Mouse (Mus musculus): ENCODE data around the gene Dll4. TPM values are rescaled to one million over a fixed set of nuclear protein-coding genes. Genes with fewer than 3 reads are reported as not detected.

Dll4 gene
- polyA plus RNA-seq, 1 experiment from 2014 or later = 2.9 TPM

DNA sequence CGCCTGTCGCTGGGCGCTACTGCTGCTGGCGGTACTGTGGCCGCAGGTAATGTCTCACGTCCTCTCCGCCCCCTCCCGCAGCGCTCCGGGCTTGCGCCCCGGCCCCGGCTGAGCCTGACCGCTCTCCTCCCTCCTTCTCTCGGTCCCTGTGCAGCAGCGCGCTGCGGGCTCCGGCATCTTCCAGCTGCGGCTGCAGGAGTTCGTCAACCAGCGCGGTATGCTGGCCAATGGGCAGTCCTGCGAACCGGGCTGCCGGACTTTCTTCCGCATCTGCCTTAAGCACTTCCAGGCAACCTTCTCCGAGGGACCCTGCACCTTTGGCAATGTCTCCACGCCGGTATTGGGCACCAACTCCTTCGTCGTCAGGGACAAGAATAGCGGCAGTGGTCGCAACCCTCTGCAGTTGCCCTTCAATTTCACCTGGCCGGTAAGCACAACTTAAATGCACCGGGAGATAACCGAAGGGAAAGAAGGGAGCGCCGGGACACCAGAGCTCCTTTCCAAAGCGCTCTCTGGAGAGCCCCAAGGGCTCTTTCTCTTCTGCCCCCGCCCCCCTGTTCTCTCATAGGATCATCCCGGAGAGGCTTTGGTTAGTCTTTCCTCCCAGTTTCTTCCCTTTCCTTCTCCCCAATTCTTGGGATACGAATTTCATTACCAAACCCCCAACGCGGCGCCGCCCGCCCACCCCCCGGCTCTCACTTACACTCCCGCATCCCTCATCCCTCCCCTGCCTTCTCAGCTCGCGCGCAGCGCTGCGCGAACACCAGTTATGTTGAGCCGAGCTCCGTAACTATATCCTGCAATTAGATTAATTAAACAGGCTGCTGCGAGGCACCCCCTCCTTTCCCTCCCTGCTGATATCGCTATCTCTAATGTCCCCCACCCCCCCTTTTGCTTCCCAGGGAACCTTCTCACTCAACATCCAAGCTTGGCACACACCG is 847 bp downstream of the Dll4 start:
- DNase-seq (ENCODE audit: low spot score) (peak; percentile 60), ATAC-seq (ENCODE audit: low FRiP score) (no peak)
- peaks cover 94% of the 10 kb centered on the region for H3K27me3 ChIP-seq (ENCODE audit: control insufficient read depth, insufficient read depth, low read length)
- peak overlapping the region; percentile 50 for H3K4me2 ChIP-seq (replicated peaks; ENCODE audit: low read depth, low read length)
- no peaks in the 10 kb centered on the region for H3K36me3 ChIP-seq (ENCODE audit: control insufficient read depth, insufficient read depth, low read length)
- peaks cover 17% of the 10 kb centered on the region for H3K4me1 ChIP-seq (replicated peaks; ENCODE audit: control insufficient read depth, insufficient read depth, low read length)
- under 1% methylated on average over 56 of the region's 61 CpGs for WGBS
- no peak overlapping the region for H3K27ac ChIP-seq (ENCODE audit: low read depth, low read length)
- H3K9ac ChIP-seq (ENCODE audit: low read depth, low read length) = 0 out of 2 replicates have a peak overlapping the region, but pooled peaks have one; percentile 11
- peak overlapping the region; percentile 40 for H3K4me3 ChIP-seq (ENCODE audit: low read depth, low read length)
- no peaks in the 10 kb centered on the region for H3K9me3 ChIP-seq (ENCODE audit: control insufficient read depth, low read length)

DNA sequence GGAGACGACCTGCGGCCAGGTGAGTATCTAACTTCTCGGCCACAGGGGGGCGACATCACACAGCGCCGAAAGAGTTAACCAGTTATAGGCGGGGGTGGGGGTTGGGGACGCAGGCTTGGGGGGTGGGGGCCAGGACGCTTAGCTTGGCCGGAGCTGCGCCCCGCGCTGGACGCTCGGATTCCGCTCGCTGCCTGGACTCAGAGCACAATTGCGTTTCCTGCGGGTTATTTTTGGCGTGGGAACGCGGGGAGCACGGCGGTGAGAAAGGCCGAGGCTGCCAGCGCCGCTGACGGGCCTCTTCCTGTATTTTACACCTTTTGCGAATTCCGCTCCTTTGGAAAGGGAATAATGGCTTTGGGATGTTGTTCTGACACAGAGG is 1.5 kb downstream of the Dll4 start:
- under 1% methylated on average over 30 of the region's 30 CpGs for WGBS
- H3K4me1 ChIP-seq (replicated peaks; ENCODE audit: control insufficient read depth, insufficient read depth, low read length) = peaks cover 14% of the 10 kb centered on the region

DNA sequence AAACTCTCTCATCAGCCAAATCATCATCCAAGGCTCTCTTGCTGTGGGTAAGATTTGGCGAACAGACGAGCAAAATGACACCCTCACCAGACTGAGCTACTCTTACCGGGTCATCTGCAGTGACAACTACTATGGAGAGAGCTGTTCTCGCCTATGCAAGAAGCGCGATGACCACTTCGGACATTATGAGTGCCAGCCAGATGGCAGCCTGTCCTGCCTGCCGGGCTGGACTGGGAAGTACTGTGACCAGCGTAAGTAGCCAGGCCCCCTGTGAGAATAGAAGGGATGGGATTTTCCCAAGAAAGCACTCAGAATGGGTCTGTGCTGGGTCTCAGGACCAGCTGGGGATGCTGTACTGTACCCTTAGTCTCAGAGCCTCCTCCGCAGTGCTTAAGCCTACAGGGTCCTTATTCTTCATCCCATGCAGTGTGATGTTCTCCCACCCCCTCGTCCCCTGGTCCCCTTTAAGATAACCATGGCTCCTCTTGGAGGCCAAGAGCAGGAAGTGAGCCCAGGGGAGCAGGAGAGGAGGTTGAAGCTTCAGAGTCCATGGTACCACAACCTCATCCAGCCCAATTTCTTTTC is 2.5 kb downstream of the Dll4 start:
- WGBS = 16% methylated on average over 11 of the region's 11 CpGs
- Histone ChIP-seq H3K4me2 (replicated peaks; ENCODE audit: low read depth, low read length) (0 out of 2 replicates have a peak overlapping the region, but pooled peaks have one; percentile 7), H3K4me1 (replicated peaks; ENCODE audit: control insufficient read depth, insufficient read depth, low read length) (peaks cover 9% of the 10 kb centered on the region; the same call in 1 of the 2 replicates), H3K27ac (ENCODE audit: low read depth, low read length) (peak overlapping the region; percentile 6; the same call in 1 of the 2 replicates), H3K4me3 (ENCODE audit: low read depth, low read length) (peak overlapping the region; percentile 12; the same call in 1 of the 2 replicates), H3K36me3 (ENCODE audit: control insufficient read depth, insufficient read depth, low read length) (no peaks in the 10 kb centered on the region), H3K27me3 (ENCODE audit: control insufficient read depth, insufficient read depth, low read length) (peaks cover 82% of the 10 kb centered on the region), H3K9me3 (ENCODE audit: control insufficient read depth, low read length) (no peaks in the 10 kb centered on the region), H3K9ac (ENCODE audit: low read depth, low read length) (no peak overlapping the region)
- ATAC-seq (ENCODE audit: low FRiP score) = no peak
- no peak for DNase-seq (ENCODE audit: low spot score)

More for the DNA sequence above, 1.5 kb downstream of the Dll4 start:
- H3K27me3 ChIP-seq (ENCODE audit: control insufficient read depth, insufficient read depth, low read length) = peaks cover 89% of the 10 kb centered on the region
- H3K36me3 ChIP-seq (ENCODE audit: control insufficient read depth, insufficient read depth, low read length) = no peaks in the 10 kb centered on the region
- H3K27ac ChIP-seq (ENCODE audit: low read depth, low read length) = no peak overlapping the region
- DNase-seq (ENCODE audit: low spot score) (peak; percentile 59), ATAC-seq (ENCODE audit: low FRiP score) (no peak)
- H3K4me2 ChIP-seq (replicated peaks; ENCODE audit: low read depth, low read length) = peak overlapping the region; percentile 50
- H3K9ac ChIP-seq (ENCODE audit: low read depth, low read length) = no peak overlapping the region
- H3K4me3 ChIP-seq (ENCODE audit: low read depth, low read length) = peak overlapping the region; percentile 40
- H3K9me3 ChIP-seq (ENCODE audit: control insufficient read depth, low read length) = no peaks in the 10 kb centered on the region

DNA sequence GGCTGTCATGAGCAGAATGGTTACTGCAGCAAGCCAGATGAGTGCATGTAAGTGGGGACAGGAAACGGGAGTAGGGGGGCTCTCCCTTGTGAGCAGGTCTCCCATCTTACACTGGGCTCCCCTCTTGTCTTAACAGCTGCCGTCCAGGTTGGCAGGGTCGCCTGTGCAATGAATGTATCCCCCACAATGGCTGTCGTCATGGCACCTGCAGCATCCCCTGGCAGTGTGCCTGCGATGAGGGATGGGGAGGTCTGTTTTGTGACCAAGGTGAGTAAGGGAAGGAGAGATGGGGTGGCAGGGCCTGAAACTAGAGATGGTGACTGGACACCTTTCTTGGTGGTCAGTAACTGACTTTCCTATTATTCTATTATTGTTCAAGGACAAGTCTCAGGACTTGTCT is 3.0 kb downstream of the Dll4 start:
- Histone ChIP-seq H3K4me2 (replicated peaks; ENCODE audit: low read depth, low read length) (0 out of 2 replicates have a peak overlapping the region, but pooled peaks have one; percentile 3), H3K4me1 (replicated peaks; ENCODE audit: control insufficient read depth, insufficient read depth, low read length) (peaks cover 9% of the 10 kb centered on the region; the same call in 1 of the 2 replicates), H3K27ac (ENCODE audit: low read depth, low read length) (no peak overlapping the region), H3K9ac (ENCODE audit: low read depth, low read length) (no peak overlapping the region), H3K27me3 (ENCODE audit: control insufficient read depth, insufficient read depth, low read length) (peaks cover 78% of the 10 kb centered on the region), H3K9me3 (ENCODE audit: control insufficient read depth, low read length) (no peaks in the 10 kb centered on the region), H3K4me3 (ENCODE audit: low read depth, low read length) (no peak overlapping the region), H3K36me3 (ENCODE audit: control insufficient read depth, insufficient read depth, low read length) (no peaks in the 10 kb centered on the region)
- DNase-seq (ENCODE audit: low spot score) (no peak), ATAC-seq (ENCODE audit: low FRiP score) (no peak)
- WGBS = 44% methylated on average over 5 of the region's 5 CpGs

DNA sequence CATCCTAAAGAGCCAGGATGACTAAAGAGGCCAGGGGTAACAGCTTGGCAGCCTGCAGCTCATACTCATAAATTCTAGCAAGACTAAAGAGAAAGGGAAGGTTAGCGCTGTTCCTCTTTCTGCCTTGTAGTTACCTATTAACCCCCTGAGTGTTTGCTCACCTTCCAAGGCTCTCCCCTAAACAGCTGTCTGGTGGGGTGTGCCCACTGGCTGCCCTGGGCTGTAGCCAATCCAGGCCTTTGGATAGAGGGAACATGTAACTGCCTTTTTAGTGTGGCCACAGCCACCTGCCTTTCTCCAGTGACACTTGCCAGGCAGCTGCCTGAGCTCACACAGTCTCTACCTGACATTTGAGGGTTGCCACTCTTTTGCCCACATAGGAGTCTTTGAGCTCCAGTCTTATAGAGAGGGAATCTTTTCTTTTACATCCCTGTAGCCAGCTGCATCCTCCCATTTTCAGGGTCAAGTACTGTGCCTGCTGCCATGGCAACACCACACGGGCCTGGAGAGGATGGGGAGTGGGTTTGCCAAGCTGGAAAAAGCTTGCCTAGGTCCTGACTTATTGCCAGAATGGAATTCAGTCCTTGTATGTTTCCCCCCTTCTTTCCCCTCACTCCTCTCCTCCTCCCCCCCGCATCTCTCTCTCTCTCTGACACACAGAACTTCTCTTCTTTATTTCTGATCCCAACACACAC is 3.7 kb downstream of the Dll4 start:
- Histone ChIP-seq H3K9ac (ENCODE audit: low read depth, low read length) (no peak overlapping the region), H3K4me3 (ENCODE audit: low read depth, low read length) (no peak overlapping the region), H3K9me3 (ENCODE audit: control insufficient read depth, low read length) (no peaks in the 10 kb centered on the region), H3K27ac (ENCODE audit: low read depth, low read length) (no peak overlapping the region), H3K36me3 (ENCODE audit: control insufficient read depth, insufficient read depth, low read length) (no peaks in the 10 kb centered on the region), H3K27me3 (ENCODE audit: control insufficient read depth, insufficient read depth, low read length) (peaks cover 71% of the 10 kb centered on the region), H3K4me1 (replicated peaks; ENCODE audit: control insufficient read depth, insufficient read depth, low read length) (peaks cover 9% of the 10 kb centered on the region; the same call in 1 of the 2 replicates), H3K4me2 (replicated peaks; ENCODE audit: low read depth, low read length) (no peak overlapping the region)
- 56% methylated on average over 3 of the region's 3 CpGs for WGBS
- DNase-seq (ENCODE audit: low spot score) (no peak), ATAC-seq (ENCODE audit: low FRiP score) (no peak)

DNA sequence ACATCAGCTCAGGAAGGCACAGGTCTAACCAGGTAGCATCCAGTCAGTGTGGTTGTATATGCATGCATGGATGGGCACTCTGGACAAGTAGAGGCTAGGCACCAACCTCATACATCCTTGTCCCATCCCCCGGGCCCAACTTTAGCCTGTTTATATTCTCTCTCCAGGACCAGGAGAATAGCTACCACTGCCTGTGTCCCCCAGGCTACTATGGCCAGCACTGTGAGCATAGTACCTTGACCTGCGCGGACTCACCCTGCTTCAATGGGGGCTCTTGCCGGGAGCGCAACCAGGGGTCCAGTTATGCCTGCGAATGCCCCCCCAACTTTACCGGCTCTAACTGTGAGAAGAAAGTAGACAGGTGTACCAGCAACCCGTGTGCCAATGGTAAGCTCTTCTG is 5.2 kb downstream of the Dll4 start:
- H3K4me1 ChIP-seq (replicated peaks; ENCODE audit: control insufficient read depth, insufficient read depth, low read length) = 0 out of 2 replicates have a peak, but pooled peaks cover 9% of the 10 kb centered on the region
- no peak for ATAC-seq (ENCODE audit: low FRiP score)
- no peak overlapping the region for H3K9ac ChIP-seq (ENCODE audit: low read depth, low read length)
- 90% methylated on average over 8 of the region's 8 CpGs for WGBS
- H3K27me3 ChIP-seq (ENCODE audit: control insufficient read depth, insufficient read depth, low read length) = peaks cover 56% of the 10 kb centered on the region
- no peak for DNase-seq (ENCODE audit: low spot score)
- H3K27ac ChIP-seq (ENCODE audit: low read depth, low read length) = no peak overlapping the region
- H3K36me3 ChIP-seq (ENCODE audit: control insufficient read depth, insufficient read depth, low read length) = no peaks in the 10 kb centered on the region
- no peak overlapping the region for H3K4me2 ChIP-seq (replicated peaks; ENCODE audit: low read depth, low read length)
- H3K9me3 ChIP-seq (ENCODE audit: control insufficient read depth, low read length) = no peaks in the 10 kb centered on the region
- no peak overlapping the region for H3K4me3 ChIP-seq (ENCODE audit: low read depth, low read length)

DNA sequence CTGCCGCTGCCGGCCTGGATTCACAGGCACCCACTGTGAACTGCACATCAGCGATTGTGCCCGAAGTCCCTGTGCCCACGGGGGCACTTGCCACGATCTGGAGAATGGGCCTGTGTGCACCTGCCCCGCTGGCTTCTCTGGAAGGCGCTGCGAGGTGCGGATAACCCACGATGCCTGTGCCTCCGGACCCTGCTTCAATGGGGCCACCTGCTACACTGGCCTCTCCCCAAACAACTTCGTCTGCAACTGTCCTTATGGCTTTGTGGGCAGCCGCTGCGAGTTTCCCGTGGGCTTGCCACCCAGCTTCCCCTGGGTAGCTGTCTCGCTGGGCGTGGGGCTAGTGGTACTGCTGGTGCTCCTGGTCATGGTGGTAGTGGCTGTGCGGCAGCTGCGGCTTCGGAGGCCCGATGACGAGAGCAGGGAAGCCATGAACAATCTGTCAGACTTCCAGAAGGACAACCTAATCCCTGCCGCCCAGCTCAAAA is 6.6 kb downstream of the Dll4 start:
- H3K4me2 ChIP-seq (replicated peaks; ENCODE audit: low read depth, low read length) = no peak overlapping the region
- H3K36me3 ChIP-seq (ENCODE audit: control insufficient read depth, insufficient read depth, low read length) = no peaks in the 10 kb centered on the region
- WGBS = 73% methylated on average over 24 of the region's 24 CpGs
- peaks cover 42% of the 10 kb centered on the region for H3K27me3 ChIP-seq (ENCODE audit: control insufficient read depth, insufficient read depth, low read length)
- H3K4me1 ChIP-seq (replicated peaks; ENCODE audit: control insufficient read depth, insufficient read depth, low read length) = no peaks in the 10 kb centered on the region
- ATAC-seq (ENCODE audit: low FRiP score) (no peak), DNase-seq (ENCODE audit: low spot score) (no peak)
- no peaks in the 10 kb centered on the region for H3K9me3 ChIP-seq (ENCODE audit: control insufficient read depth, low read length)
- no peak overlapping the region for H3K9ac ChIP-seq (ENCODE audit: low read depth, low read length)
- H3K4me3 ChIP-seq (ENCODE audit: low read depth, low read length) = no peak overlapping the region
- no peak overlapping the region for H3K27ac ChIP-seq (ENCODE audit: low read depth, low read length)

DNA sequence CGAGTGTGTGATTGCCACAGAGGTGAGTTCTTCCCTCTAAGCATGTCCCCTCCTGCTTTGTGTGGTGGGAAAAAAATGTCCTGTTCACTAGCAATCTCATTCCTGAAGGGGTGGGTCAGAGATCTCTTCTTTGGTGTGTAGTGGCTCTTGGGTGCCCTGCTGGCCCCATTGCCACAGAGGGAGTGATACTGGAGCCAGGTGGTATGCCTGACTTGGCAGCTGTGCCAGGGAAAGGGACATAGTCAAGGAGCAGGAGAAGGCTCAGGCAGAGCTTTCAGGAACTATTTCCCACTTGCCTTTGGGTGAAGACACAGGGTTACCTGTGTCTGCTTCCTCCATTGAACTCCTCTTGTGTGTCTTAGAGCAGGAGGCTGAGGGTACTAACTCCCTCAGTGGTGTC is 8.6 kb downstream of the Dll4 start:
- Histone ChIP-seq H3K4me1 (replicated peaks; ENCODE audit: control insufficient read depth, insufficient read depth, low read length) (no peaks in the 10 kb centered on the region), H3K4me3 (ENCODE audit: low read depth, low read length) (no peak overlapping the region), H3K27ac (ENCODE audit: low read depth, low read length) (no peak overlapping the region), H3K27me3 (ENCODE audit: control insufficient read depth, insufficient read depth, low read length) (peaks cover 24% of the 10 kb centered on the region), H3K36me3 (ENCODE audit: control insufficient read depth, insufficient read depth, low read length) (no peaks in the 10 kb centered on the region), H3K9ac (ENCODE audit: low read depth, low read length) (no peak overlapping the region), H3K9me3 (ENCODE audit: control insufficient read depth, low read length) (no peaks in the 10 kb centered on the region), H3K4me2 (replicated peaks; ENCODE audit: low read depth, low read length) (no peak overlapping the region)
- no peak for ATAC-seq (ENCODE audit: low FRiP score)
- WGBS = 55% methylated on average over 1 of the region's 1 CpGs
- DNase-seq (ENCODE audit: low spot score) = no peak

Data from hindbrain, embryonic 11.5 days (tissue).